Mouse (Mus musculus): ENCODE results near the gene Mlana. TPM values are rescaled to one million over a fixed set of nuclear protein-coding genes. Genes with fewer than 3 reads are reported as not detected.

The Mlana gene
- not detected in 4 replicates for total RNA-seq (2023)

DNA sequence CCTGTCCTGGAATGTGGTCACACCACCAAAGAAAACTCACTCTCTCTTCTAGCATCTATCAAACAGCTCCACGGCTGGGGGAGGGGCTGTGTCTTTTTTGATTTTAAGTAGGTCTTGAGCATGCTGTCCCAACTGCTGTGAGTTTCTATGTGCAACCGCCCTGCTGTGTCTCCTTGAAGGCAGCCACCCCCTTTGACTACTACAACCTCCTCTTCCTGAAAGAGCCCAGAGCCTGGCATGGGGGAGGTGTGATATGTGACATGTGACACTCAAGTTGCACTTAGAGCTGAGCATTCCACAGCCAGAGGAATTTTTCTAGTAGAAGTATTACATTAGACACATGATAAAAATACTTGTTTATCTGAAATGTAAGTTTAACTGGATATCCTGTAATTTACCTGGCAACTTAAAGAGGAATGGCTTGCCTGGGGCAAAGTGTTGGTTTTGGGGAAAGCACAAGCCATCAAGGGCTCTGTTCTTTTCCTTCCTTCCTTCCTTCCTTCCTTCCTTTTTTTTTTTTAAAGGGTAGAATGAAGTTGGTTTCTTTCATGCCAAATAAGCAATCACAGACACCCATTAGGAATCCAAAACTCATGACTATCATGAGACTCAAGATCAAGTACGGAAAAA is at the start of gene Mlana:
TSS of gene Mlana (plus strand) at position 580 of the 630 bp plus-strand sequence.

Other genes with a start within 250 kb of the Mlana start
- 61.6 to 66.6 TPM (median 63.1 TPM) in 4 replicates for gene Ric1, start 175.5 kb upstream of the Mlana start, total RNA-seq (2023)
- gene Ermp1, start 49.4 kb upstream of the Mlana start, total RNA-seq (2023): 23.5 to 30.4 TPM (median 24.8 TPM) in 4 replicates
- gene 9930021J03Rik, start 108.2 kb downstream of the Mlana start, total RNA-seq (2023): 28.7 to 35.8 TPM (median 33.3 TPM) in 4 replicates
- 24.0 to 25.6 TPM (median 24.7 TPM) in 4 replicates for gene Ranbp6, start 115.2 kb downstream of the Mlana start, total RNA-seq (2023)
- gene Il33, start 227.3 kb downstream of the Mlana start, total RNA-seq (2023): 0.36 TPM in 1 of 4 replicates, not detected in the others